Mouse (Mus musculus) activated CD4-positive, CD25-positive, alpha-beta regulatory T cell, adult 4 months (primary cell): ENCODE measurements around the gene Olfr58. TPM values are rescaled to one million over a fixed set of nuclear protein-coding genes. Genes with fewer than 3 reads are reported as not detected.
"Not testable (repeated sequence)": the region's sequence is repeated elsewhere in the genome, so short reads cannot be mapped to it uniquely, and the experiment has no call there.

Source experiments
- ATAC-seq: one replicate; pipeline ENCODE4 v1.8.0; 2017
- polyA plus RNA-seq, 2 experiments: library from polyadenylated mRNA; unstranded; fragments of 100-300 nt; shearing (Covaris generic); gene quantifications; one replicate each; pipeline ENCODE4 v1.2.1; 2017

Gene Olfr58
- polyA plus RNA-seq, result not detected

DNA sequence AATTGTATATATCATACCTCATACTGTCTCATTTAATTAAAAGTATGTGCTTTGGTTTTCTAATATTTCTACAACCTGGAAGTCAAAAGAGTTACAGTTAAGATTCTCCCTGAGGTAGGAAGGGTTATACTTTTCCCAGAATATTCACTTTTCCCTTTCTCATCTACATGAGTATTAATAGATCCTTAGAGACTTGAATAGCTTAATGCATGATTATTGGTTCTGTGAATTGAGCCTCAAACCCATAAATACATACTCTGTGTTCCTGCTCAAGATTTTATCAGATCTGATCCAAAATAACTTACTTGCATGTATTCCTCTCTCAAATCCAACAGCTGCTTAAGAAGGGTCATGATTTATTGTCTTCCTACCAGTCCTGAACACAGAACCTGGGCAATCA, at the start of gene Olfr58:
Olfr58 (plus strand) TSS at position 301 of the 400 bp plus-strand sequence.
- no peak for ATAC-seq

- ATAC-seq, result no peak
Measured at GRCm38 (mm10) chr9:19769136-19769535, 10.9 kb upstream of the Olfr58 start.

DNA sequence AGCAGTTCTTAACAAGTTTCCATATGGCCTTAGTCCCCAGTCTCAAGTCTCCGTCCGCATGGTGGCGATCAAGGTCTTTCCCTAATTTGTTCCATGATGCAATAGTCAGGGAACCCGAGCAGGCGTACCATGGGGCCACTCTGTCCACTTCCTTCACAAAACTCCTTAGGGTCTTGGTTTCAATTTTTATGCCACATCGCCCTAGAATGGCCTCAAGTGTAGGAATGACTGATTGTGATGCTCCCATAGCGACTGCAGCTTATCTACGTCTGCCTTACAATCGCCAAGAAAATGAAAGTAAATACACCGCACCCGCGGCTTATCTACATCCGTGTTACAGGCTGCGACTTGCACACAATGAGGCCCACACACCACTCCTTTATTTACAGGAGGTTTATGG, 10.4 kb upstream of the Olfr58 start:
- no peak for ATAC-seq

GRCm38 (mm10) chr9:19803000-19803399, 22.9 kb downstream of the Olfr58 start:
- ATAC-seq, result no peak

GRCm38 (mm10) chr9:19804606-19805005, 24.5 kb downstream of the Olfr58 start, which contains the start of gene Olfr859:
Olfr859 (plus strand) TSS chr9:19804906.
- ATAC-seq, result not testable (repeated sequence)

Other genes with a start within 250 kb of the Olfr58 start
- not detected for gene Olfr853, start 239.2 kb upstream of the Olfr58 start, polyA plus RNA-seq
- not detected for gene Olfr854, start 212.9 kb upstream of the Olfr58 start, polyA plus RNA-seq
- gene Olfr855, start 197.7 kb upstream of the Olfr58 start, polyA plus RNA-seq, result not detected
- 10 to 100 TPM; 30.2 to 34.7 TPM for gene Zfp317, start 158.2 kb upstream of the Olfr58 start, polyA plus RNA-seq
- gene Olfr857, start 70.8 kb upstream of the Olfr58 start, polyA plus RNA-seq, result not detected
- gene Olfr859, start 24.6 kb downstream of the Olfr58 start, polyA plus RNA-seq, result under 1 TPM in 1 of 2 experiments, not detected in 1; 0.04 TPM
- gene Olfr860, start 69.5 kb downstream of the Olfr58 start, polyA plus RNA-seq, result not detected
- not detected for gene Olfr862, start 107.7 kb downstream of the Olfr58 start, polyA plus RNA-seq
- 1 to 10 TPM; 1.3 to 2.6 TPM for gene Olfr77, start 136.6 kb downstream of the Olfr58 start, polyA plus RNA-seq
- not detected for gene Olfr866, start 247.8 kb downstream of the Olfr58 start, polyA plus RNA-seq